Mouse (Mus musculus) cerebellum, postnatal 25 days (tissue): ENCODE results near the gene Krtap26-1.

Experiments
- DNase-seq, 2 experiments: peaks; one replicate each; pipeline ENCODE4 v3.0.0; 2021; ENCODE audit warnings: mixed read lengths in 2 of 2

Gene Krtap26-1

GRCm38 (mm10) chr16:88647358-88647846 lies at the start of gene Krtap26-1:
Gene Krtap26-1, minus strand, starts transcription at chr16:88647796.
- no peak for DNase-seq

- DNase-seq, result no peak
These were observed 48.7 kb upstream of the Krtap26-1 start for GRCm38 (mm10) chr16:88696256-88696655.

DNA sequence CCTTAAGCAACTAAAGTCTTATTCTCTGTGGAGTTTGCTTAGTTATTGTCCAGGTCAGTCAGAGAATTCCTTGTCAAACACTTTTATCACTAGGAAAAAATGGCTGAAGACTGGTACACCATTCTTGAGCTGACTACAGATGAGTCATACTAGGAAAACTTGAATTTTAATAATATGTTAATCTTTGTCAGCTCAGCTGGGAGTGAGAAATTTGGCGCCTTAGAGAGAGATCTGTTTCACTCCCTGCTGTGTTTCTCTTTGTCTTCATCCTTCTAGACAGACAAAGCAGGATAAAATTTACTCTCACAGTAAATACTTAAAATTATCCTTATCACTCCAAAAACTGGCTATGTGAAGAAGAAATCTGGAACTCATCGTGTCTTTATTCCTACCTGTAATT lies 33.7 kb upstream of the Krtap26-1 start:
- no peak for DNase-seq

GRCm38 (mm10) chr16:88679099-88679498 lies 31.5 kb upstream of the Krtap26-1 start:
- no peak for DNase-seq

- no peak for DNase-seq
These were observed 24.0 kb upstream of the Krtap26-1 start, which contains the start of gene Krtap27-1 for GRCm38 (mm10) chr16:88671571-88671970. Gene Krtap27-1, minus strand, starts transcription at chr16:88671671.

DNA sequence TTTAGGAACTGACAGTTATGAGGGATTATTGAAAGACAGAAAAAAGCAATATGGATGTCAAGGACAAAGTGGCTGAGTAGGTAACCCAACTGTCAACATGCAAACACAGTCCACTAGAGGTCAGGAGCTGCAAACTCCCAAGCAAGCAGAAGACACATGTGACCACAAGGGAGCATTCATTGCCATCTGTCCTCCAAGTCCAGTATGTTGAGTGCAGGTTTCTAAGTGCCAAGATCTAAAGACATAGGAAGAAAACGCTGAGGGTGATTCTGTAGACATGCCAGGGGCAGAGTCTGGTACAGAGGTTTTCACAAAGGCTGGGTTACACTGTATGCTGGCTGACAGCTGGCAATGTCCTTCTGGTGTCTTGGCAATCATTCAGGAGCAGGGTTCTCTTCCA lies 9.8 kb upstream of the Krtap26-1 start:
- no peak for DNase-seq

DNA sequence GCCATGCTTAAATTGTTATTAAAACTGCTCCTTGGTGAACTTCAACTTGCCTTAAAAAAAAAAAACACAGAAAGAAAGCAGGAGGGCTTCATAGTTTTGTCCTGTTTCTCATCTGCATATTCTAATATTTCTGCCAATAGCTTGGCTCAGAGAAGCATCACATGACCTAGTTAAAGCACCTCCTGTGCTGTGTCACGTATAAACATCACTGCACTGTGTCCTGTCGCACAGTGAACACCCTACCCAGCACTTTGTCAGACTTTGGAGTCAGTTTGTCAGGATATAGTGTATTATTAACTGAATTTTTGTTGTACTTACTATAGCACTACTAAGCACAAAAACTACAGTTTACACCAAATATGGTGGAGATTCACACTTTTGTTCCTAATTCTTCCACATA lies 4.4 kb upstream of the Krtap26-1 start:
- DNase-seq, result no peak

GRCm38 (mm10) chr16:88651082-88651481 lies 3.5 kb upstream of the Krtap26-1 start:
- no peak for DNase-seq

DNA sequence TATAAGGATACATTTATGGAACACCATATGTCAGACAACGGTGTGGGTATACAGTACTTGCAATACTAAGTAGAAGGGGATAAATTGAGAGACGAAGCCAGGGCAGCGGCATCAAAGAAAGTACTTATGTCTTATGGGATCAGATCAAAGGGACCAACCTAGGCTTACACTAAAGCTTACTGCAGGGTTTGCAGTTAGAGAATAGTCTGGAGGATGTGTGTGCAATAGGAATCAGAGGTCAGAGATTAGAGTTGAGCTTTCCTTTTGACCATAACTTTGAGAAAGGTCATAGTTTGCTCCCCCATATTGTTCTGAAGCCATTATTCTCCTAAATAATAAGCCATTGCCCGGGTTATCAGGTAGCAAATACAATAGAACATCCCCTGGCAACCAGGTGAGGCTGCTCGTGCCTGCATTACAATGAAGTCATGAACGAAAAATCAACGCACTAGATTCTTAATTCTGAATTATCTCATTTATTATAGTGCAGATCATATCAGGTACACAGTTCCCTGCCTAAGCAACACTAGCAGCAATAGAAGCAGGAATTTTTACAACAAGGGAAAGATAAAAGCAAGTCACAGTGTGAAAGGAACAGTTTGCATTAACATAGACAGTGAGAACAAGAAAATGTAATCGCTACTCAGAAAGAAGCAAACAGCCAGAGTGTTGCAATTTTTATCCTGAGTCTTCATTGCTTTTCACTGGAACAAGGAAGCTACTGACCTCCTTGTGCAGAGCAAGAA lies 1.1 kb downstream of the Krtap26-1 start:
- no peak for DNase-seq

DNA sequence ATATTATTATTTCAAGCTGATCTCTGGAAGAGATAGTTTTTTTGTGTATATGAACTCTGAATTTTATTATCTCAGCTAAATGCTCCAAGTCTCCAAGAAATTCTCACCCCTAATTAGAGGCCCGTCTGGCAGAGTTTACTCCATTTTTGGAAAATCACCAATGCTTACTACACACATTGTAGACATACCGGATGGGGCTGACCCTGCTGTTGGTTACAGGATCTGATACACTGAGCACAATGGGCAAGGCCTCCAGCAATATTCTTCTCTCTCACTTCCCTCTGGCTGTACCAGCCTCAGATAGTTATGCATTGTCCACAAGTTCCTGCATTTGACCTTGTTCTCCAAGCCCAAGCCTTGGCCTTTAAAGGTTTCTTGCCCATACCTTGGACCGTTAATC lies 7.5 kb downstream of the Krtap26-1 start:
- no peak for DNase-seq

DNA sequence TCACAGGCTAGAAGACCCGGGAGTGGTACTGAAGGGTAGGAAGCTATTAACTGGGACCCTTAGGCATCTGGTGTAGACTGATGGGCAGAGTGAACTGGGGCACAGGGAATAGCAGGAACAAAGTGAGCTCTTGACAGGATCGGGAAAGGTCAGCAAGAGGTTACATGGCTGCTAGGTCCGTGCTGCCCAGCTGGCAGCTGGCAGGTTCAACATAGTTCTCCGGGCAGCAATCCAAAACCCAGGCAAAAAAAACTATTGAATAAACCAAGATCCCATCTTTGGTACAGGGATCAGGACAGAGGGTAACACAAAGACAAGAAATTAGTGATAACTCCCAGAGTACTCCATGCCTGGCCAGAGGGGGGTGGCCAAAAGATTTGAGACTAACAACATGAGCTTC lies 12.5 kb downstream of the Krtap26-1 start:
- DNase-seq, result peak in 1 of 2 experiments; percentile 11

DNA sequence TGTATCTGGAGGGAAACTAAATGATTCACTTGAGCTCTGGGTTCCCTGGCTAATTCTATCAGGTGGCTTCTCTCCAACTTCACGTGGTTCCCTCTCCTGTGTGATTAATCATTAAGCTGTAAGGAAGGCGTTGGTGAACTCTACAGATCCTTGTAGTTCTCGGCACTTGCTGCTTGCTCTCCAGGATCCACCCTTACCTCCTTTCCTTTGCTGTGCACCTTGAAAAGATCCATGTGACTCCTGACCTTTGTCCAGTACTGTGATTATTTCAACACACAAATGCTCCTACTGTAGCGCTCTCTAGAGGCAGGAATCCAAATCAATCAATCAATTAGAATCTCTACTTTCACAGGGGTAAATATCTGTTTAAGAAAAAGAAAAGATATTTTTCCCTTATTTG lies 16.1 kb downstream of the Krtap26-1 start:
- no peak for DNase-seq

- no peak for DNase-seq
These were observed 20.0 kb downstream of the Krtap26-1 start, which contains the start of gene 2310079G19Rik for GRCm38 (mm10) chr16:88627566-88627965. Gene 2310079G19Rik, minus strand, starts transcription at chr16:88627666.

DNA sequence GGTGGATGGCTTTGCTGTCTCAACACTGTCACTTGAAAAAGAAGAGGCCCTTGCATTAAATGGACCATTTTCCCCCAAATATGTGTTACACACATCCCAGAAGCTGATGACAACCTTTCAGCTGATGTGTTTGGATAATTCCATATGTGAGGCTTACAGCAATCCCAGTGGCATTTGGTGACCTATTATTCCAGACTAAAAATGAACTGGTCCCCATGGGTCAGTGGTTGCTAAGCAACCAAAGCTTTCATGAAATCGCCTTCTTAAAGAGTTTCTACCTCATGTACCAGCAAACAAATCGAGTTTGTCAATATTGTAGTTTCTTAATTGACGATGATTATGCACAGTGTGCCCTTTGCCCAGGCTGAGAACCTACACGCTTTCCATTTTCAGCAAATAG lies 34.9 kb downstream of the Krtap26-1 start:
- DNase-seq, result no peak

- DNase-seq, result no peak
These were observed 35.7 kb downstream of the Krtap26-1 start, which contains the start of gene Krtap24-1 for GRCm38 (mm10) chr16:88611922-88612321. Gene Krtap24-1, minus strand, starts transcription at chr16:88612279.

DNA sequence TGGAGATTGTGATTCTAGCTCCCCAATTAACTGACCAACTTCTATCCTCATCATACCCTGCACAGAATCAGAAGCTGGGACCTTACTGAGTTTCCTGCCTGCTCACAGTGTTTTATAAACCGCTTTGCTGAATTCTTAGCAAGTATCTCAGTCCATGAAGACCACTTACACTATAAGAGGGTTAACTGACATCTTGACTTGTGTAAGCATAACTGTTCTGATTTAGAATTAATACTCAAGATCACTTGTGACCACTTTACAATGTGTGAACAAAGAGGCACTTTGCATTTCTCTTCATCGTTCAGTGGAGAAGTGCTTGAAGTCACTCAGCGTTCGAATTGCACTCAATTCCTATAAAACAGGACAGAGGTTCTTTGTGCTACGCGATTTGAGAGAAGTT lies 43.0 kb downstream of the Krtap26-1 start:
- no peak for DNase-seq

DNA sequence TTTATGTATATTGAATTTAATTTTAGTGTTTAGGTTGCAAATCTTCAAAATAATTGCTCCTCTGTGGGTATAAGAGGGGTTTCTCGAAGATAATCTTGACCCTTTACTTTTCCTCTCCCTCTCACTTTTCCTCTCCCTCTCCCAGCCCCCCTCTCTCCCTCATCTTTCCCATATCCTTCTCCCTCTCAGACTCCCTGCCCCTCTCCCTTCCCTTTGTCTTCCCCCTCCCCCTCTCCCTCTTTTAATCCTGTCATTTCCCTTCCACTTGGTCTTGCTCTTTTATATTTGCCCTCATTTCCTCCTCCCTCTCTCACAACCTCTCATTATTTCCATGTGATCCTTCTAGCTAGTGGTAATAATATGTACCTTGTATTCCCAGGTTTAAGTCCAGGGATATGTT lies 45.1 kb downstream of the Krtap26-1 start:
- no peak for DNase-seq

GRCm38 (mm10) chr16:88600303-88600702 lies 47.3 kb downstream of the Krtap26-1 start:
- DNase-seq, result no peak

- no peak for DNase-seq
These were observed 47.9 kb downstream of the Krtap26-1 start for GRCm38 (mm10) chr16:88599504-88600237.
